Mouse (Mus musculus) midbrain, embryonic 15.5 days (tissue): ENCODE measurements around the gene Col15a1. TPM values are rescaled to one million over a fixed set of nuclear protein-coding genes. Genes with fewer than 3 reads are reported as not detected.

Experiments used
- ATAC-seq: fragments of 200-750 bp; cut with Nextera tagmentation; replicated peaks from 2 replicates; pipeline ENCODE4 v1.8.0; 2017; ENCODE audit warnings: moderate TSS enrichment
- H3K27ac ChIP-seq: fragments of 300-500 bp; sonication (generic); 2 replicates; pipeline ENCODE4 v1.5.1; 2015; ENCODE audit warnings: mild to moderate bottlenecking, inconsistent platforms
- H3K27me3 ChIP-seq: fragments of 300-500 bp; sonication (generic); replicated peaks from 2 replicates; pipeline ENCODE4 v1.6.1; 2015; ENCODE audit warnings: inconsistent platforms
- H3K36me3 ChIP-seq: fragments of 300-500 bp; sonication (generic); replicated peaks from 2 replicates; pipeline ENCODE4 v1.6.1; 2015; ENCODE audit warnings: inconsistent platforms
- H3K4me1 ChIP-seq: fragments of 300-500 bp; sonication (generic); 2 replicates; pipeline ENCODE4 v1.6.1; 2015; ENCODE audit warnings: inconsistent platforms
- H3K4me2 ChIP-seq: fragments of 300-500 bp; sonication (generic); 2 replicates; pipeline ENCODE4 v1.6.1; 2015; ENCODE audit warnings: inconsistent platforms, mild to moderate bottlenecking, moderate library complexity
- H3K4me3 ChIP-seq: fragments of 300-500 bp; sonication (generic); 2 replicates; pipeline ENCODE4 v1.5.1; 2015; ENCODE audit warnings: mild to moderate bottlenecking, inconsistent platforms
- H3K9ac ChIP-seq: fragments of 300-500 bp; sonication (generic); 2 replicates; pipeline ENCODE4 v1.6.1; 2015; ENCODE audit warnings: mild to moderate bottlenecking, inconsistent platforms
- H3K9me3 ChIP-seq: fragments of 300-500 bp; sonication (generic); 2 replicates; pipeline ENCODE4 v1.6.1; 2016; ENCODE audit warnings: inconsistent platforms
- WGBS: fragments of 180-500 bp; shearing (Covaris S2); methylation state at CpG from one replicate; pipeline ENCODE4 v1.1.7; 2015; ENCODE audit warnings: mixed read lengths; 5-methylcytosine and 5-hydroxymethylcytosine counted together
- polyA plus RNA-seq: library from polyadenylated mRNA; unstranded; fragments of >200 nt; fragmentation: Nextera tagmentation; extraction: Ambion mirVana; gene quantifications from 2 replicates; pipeline ENCODE4 v1.2.1, GENCODE M21; 2015

Col15a1 gene
- polyA plus RNA-seq, 1 experiment from 2014 or later: 4.5 TPM

DNA sequence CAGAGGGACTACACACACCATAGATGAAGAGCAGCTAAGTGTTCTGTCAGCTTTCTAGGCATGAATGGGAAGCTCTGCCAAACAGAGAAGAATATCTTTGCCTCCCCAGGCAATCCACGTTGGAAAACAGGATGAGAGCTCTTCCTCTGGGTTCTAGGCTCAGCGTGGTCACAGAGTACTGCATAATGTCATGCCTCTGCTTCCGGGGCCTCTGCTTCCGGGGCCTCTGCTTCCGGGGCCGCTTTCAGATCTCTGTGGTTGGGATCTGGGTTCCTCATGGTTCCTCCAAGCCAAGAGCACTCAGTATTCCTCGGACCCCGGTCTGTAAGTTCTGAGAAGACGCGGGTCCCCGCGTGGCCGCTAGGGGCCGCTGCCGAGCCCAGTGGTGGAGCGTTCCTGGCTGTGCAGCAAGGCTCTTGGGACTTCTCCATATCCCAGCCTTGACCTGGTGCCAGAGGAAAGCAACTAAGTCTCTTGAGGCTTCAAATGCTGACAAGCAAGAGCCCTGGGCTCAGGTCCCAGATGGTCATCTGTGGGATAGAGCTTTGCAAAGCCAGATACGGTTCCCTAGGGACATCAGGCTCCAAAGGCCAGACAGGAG lies 26.8 kb downstream of the Col15a1 start:
- H3K4me1 ChIP-seq: peaks cover 12% of the 10 kb centered on the region
- ATAC-seq: peak; percentile 50
- H3K9me3 ChIP-seq: no peaks in the 10 kb centered on the region
- H3K4me2 ChIP-seq: no peak overlapping the region
- 27% methylated on average over 17 of the region's 17 CpGs for WGBS
- no peak overlapping the region for H3K9ac ChIP-seq
- no peaks in the 10 kb centered on the region for H3K36me3 ChIP-seq
- H3K27me3 ChIP-seq: no peaks in the 10 kb centered on the region
- H3K27ac ChIP-seq: no peak overlapping the region
- H3K4me3 ChIP-seq: no peak overlapping the region

DNA sequence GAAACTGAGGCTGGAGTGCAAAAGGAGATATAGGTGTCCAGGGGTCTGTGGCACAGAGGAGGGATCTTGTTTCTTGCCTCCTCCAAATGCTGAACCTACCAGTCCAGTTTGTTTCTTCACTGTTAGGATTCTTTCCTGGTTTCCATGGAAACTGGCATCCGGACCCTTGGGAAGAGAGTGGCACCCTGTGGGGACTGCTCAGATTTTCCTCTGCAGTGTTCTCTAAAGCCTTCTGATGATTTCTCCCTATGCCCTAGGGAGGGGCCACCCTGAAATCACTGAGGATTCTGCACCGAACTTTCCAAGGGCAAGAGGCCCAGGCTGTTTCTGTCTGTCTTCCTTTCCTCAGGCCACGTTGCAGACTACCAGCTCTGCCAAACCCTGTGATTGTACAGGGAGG lies 27.4 kb downstream of the Col15a1 start:
- no peak overlapping the region for H3K4me3 ChIP-seq
- no peaks in the 10 kb centered on the region for H3K27me3 ChIP-seq
- WGBS: 6% methylated on average over 3 of the region's 3 CpGs
- H3K36me3 ChIP-seq: no peaks in the 10 kb centered on the region
- H3K9me3 ChIP-seq: no peaks in the 10 kb centered on the region
- no peak overlapping the region for H3K4me2 ChIP-seq
- H3K4me1 ChIP-seq: peaks cover 12% of the 10 kb centered on the region
- no peak overlapping the region for H3K27ac ChIP-seq
- no peak overlapping the region for H3K9ac ChIP-seq
- ATAC-seq: peak; percentile 74

DNA sequence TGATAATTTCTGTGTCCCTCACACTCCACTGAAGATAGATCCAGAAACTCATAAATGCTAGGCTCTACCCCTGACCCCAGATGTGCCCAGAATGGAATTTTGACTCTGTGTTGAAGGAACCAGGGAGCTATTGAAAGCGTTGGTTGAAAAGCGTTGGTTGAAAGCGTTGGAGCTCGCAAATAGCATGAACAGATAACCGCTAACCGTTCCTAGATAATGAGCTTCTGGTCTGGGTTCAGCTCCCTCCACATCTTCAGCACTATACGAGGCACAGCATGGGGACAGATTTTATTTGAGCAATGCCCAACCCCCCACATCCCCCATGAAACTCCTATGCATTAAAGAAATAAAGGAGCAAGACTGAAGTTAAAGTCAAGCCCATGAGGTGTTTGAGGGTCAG lies 28.1 kb downstream of the Col15a1 start:
- no peak overlapping the region for H3K27ac ChIP-seq
- peaks cover 12% of the 10 kb centered on the region for H3K4me1 ChIP-seq
- H3K9me3 ChIP-seq: no peaks in the 10 kb centered on the region
- 78% methylated on average over 7 of the region's 7 CpGs for WGBS
- H3K9ac ChIP-seq: no peak overlapping the region
- no peaks in the 10 kb centered on the region for H3K27me3 ChIP-seq
- no peak overlapping the region for H3K4me2 ChIP-seq
- no peak for ATAC-seq
- no peak overlapping the region for H3K4me3 ChIP-seq
- no peaks in the 10 kb centered on the region for H3K36me3 ChIP-seq

DNA sequence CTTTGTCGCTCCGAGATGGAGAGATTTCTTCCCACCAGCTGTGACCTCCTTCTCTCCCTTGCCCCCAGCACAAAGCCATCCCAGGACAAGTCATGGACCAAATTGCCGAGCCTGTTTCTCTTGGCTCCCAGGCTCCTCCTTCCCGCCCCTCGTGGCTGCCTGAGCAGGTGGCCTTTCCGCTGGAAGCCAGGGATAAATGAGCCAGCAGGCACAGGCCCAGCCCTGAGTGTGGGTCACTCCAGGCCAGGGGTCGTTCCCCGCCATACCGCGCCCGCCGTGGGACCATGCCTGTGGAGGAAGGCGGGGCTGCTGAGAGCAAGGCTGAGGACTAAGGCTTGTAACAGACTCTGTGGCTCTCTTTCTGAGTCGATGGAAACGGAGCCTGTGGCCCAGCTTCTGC lies 29.3 kb downstream of the Col15a1 start:
- Histone ChIP-seq H3K9ac (no peak overlapping the region), H3K27ac (no peak overlapping the region), H3K9me3 (no peaks in the 10 kb centered on the region), H3K4me2 (no peak overlapping the region), H3K27me3 (no peaks in the 10 kb centered on the region), H3K4me3 (no peak overlapping the region), H3K36me3 (no peaks in the 10 kb centered on the region), H3K4me1 (peaks cover 12% of the 10 kb centered on the region)
- ATAC-seq: no peak
- WGBS: 41% methylated on average over 15 of the region's 15 CpGs

DNA sequence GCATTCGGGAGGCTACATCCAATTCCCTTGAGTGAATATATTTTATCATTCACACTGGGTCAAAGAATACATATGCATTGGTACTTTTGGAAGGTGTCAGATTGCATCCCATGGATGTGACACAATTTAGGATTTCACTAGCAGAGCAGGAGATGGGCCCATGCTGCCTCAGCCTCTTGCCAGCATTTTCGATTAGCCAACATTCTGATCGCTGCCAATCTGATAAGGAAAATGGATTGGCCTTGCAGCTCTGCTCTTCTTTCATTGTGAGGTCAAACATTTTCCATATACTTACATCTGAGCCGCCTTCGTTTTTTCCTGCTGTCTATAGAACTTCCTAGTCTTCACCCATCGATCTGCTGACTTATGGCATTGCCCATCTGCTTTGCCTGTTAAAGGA lies 31.2 kb downstream of the Col15a1 start:
- Histone ChIP-seq H3K4me2 (no peak overlapping the region), H3K9me3 (no peaks in the 10 kb centered on the region), H3K4me1 (peaks cover 12% of the 10 kb centered on the region), H3K27me3 (no peaks in the 10 kb centered on the region), H3K9ac (no peak overlapping the region), H3K27ac (no peak overlapping the region), H3K4me3 (no peak overlapping the region), H3K36me3 (no peaks in the 10 kb centered on the region)
- ATAC-seq: no peak
- 83% methylated on average over 6 of the region's 6 CpGs for WGBS

DNA sequence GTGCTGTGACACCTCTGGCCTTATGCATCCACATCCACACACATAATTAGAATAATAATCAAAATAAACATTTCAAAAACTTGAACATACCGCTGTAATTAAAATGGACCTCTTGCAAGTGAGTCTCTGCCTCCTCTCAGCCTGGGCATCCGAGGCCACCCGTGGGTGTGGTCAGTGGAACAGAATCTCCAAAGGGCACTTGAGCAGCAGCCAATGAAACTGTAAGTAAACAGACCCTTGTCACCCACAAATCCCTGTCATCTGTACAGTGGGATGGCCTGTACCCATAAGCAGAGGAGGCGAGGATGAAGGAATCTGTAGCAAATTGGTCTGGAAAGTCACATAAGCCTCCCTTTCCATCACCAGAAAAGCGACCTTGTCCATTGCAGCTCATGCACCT lies 32.9 kb downstream of the Col15a1 start:
- no peaks in the 10 kb centered on the region for H3K27me3 ChIP-seq
- no peak overlapping the region for H3K4me3 ChIP-seq
- H3K4me2 ChIP-seq: no peak overlapping the region
- no peaks in the 10 kb centered on the region for H3K36me3 ChIP-seq
- H3K9me3 ChIP-seq: no peaks in the 10 kb centered on the region
- H3K4me1 ChIP-seq: no peaks in the 10 kb centered on the region
- ATAC-seq: no peak
- H3K9ac ChIP-seq: no peak overlapping the region
- WGBS: 86% methylated on average over 5 of the region's 5 CpGs
- no peak overlapping the region for H3K27ac ChIP-seq

DNA sequence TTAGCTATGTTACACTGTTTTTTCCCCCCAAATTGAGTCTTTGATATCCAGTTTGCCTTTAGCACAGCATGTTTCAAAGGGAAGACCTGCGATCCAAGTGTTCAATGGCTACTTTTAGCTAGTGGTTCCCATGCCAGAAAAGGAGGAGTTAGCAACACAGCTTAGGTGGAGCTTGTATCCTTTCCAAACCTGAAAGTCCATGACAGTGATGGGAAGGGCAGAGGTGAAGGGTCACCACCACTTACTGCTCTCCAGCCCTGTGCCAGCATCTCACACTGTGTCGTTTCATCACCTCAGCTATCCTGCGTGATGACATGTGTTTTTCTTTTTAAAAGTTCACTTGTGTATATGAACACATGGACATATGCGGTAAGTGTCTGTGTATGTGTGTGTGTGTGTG lies 34.2 kb downstream of the Col15a1 start:
- Histone ChIP-seq H3K27me3 (no peaks in the 10 kb centered on the region), H3K9me3 (no peaks in the 10 kb centered on the region), H3K4me3 (no peak overlapping the region), H3K4me1 (no peaks in the 10 kb centered on the region), H3K27ac (no peak overlapping the region), H3K4me2 (no peak overlapping the region), H3K36me3 (no peaks in the 10 kb centered on the region), H3K9ac (no peak overlapping the region)
- WGBS: 87% methylated on average over 4 of the region's 4 CpGs
- no peak for ATAC-seq

DNA sequence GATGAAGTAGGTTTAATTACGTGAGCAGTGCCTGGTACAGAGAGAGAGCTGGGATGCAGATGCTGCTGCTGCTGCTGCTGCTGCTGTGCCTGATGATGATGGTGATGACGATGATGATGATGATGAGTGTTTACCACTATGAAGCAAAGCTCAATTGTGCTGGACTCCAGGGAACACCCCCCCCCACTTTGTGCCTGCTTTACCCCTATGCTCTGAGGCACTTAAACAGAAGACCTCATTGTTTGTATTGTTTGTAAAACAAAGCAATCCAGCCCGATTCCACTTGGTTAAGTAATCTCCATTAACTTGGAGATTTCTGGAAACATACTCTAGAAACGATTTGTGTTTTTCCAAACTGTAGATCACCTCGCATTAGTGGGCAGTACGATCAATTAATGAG lies 36.7 kb downstream of the Col15a1 start:
- H3K27me3 ChIP-seq: no peaks in the 10 kb centered on the region
- WGBS: 57% methylated on average over 6 of the region's 6 CpGs

DNA sequence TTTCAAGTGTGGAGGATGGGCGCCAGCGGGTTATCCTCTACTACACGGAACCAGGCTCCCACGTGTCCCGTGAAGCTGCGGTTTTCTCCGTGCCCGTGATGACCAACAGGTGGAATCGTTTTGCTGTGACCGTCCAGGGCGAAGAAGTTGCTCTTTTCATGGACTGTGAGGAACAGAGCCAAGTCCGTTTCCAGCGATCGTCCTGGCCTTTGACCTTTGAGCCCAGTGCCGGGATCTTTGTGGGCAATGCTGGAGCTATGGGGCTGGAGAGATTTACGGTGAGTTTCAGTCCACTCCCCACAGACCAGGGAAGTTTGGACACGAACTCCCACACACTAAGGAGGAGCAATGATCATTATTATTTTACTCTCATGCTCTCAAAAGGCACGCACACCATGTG lies 37.7 kb downstream of the Col15a1 start:
- no peaks in the 10 kb centered on the region for H3K4me1 ChIP-seq
- no peak for ATAC-seq
- H3K4me3 ChIP-seq: no peak overlapping the region
- H3K27ac ChIP-seq: no peak overlapping the region
- no peak overlapping the region for H3K9ac ChIP-seq
- no peaks in the 10 kb centered on the region for H3K9me3 ChIP-seq
- H3K27me3 ChIP-seq: no peaks in the 10 kb centered on the region
- WGBS: 91% methylated on average over 18 of the region's 18 CpGs
- H3K36me3 ChIP-seq: no peaks in the 10 kb centered on the region
- H3K4me2 ChIP-seq: no peak overlapping the region

More for the DNA sequence above, 36.7 kb downstream of the Col15a1 start:
- no peak overlapping the region for H3K4me2 ChIP-seq
- H3K4me1 ChIP-seq: no peaks in the 10 kb centered on the region
- H3K4me3 ChIP-seq: no peak overlapping the region
- no peak for ATAC-seq
- no peak overlapping the region for H3K27ac ChIP-seq
- no peaks in the 10 kb centered on the region for H3K9me3 ChIP-seq
- no peak overlapping the region for H3K9ac ChIP-seq
- no peaks in the 10 kb centered on the region for H3K36me3 ChIP-seq

DNA sequence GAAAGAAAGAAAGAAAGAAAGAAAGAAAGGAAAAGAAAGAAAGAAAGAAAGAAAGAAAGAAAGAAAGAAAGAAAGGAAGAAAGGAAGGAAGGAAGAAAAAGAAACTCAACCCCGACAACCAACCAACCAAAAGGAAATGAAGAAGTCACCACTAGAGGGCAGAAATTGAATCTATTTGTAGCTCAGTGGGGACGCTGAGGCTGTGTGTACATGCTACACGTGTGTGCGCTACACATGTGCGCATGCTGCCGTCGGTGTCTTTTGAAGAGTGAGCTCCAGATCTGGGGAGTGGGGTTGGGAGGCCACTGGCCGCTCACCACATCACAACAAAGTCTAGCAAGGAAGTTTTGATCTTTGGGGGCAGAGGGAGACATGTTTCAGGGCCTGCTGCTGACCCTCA lies 38.9 kb downstream of the Col15a1 start:
- ATAC-seq: no peak
- H3K27ac ChIP-seq: no peak overlapping the region

DNA sequence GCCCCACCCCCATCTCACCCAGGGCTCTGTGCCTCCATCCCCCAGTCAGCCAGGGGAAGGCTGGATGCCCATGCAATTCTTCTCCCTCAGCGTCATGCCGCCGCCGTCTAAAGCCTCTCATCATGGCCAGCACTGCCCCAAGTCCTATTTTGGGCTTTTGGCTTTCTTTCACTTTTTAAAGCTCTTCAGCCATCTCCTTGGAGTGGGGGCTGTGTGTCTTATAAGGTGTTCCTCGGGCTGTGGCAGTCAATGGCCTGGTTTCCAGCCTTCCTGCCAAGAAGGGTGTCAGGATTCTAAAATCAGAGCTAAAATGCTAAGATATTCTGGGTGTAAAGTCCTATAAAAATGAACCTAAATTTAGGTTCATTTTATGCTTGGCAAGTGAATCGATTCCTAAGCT lies 39.6 kb downstream of the Col15a1 start:
- no peaks in the 10 kb centered on the region for H3K27me3 ChIP-seq
- no peak for ATAC-seq
- H3K27ac ChIP-seq: no peak overlapping the region
- no peaks in the 10 kb centered on the region for H3K9me3 ChIP-seq
- 72% methylated on average over 6 of the region's 6 CpGs for WGBS
- no peak overlapping the region for H3K4me2 ChIP-seq
- H3K36me3 ChIP-seq: no peaks in the 10 kb centered on the region
- no peak overlapping the region for H3K4me3 ChIP-seq
- H3K9ac ChIP-seq: no peak overlapping the region
- no peaks in the 10 kb centered on the region for H3K4me1 ChIP-seq

More for the DNA sequence above, 38.9 kb downstream of the Col15a1 start:
- Histone ChIP-seq H3K4me2 (no peak overlapping the region), H3K27me3 (no peaks in the 10 kb centered on the region), H3K4me3 (no peak overlapping the region), H3K9ac (no peak overlapping the region), H3K9me3 (no peaks in the 10 kb centered on the region), H3K4me1 (no peaks in the 10 kb centered on the region), H3K36me3 (no peaks in the 10 kb centered on the region)
- WGBS: 66% methylated on average over 8 of the region's 8 CpGs

DNA sequence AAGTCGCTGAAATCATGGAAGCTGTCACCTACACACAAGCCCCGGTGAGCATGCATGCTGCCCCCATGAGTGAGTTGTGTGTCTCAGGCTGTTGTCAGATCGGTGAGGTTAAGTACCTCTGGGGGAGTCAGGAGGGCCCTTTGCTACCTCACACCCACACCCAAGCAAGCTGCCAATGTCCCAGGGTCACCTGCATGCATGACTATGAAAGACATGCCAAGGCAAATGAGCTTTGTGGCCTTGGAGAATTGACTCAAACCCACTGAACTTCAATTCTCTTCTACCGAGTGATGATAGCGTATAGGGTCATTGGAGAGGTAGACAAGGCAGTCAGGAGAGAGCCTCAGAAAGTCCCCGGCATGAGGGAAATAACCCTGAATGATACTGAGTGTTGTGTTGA lies 41.2 kb downstream of the Col15a1 start:
- Histone ChIP-seq H3K4me2 (no peak overlapping the region), H3K27me3 (no peaks in the 10 kb centered on the region), H3K4me1 (no peaks in the 10 kb centered on the region), H3K36me3 (no peaks in the 10 kb centered on the region), H3K9ac (no peak overlapping the region), H3K4me3 (no peak overlapping the region), H3K27ac (no peak overlapping the region), H3K9me3 (no peaks in the 10 kb centered on the region)
- WGBS: 90% methylated on average over 6 of the region's 6 CpGs
- no peak for ATAC-seq

DNA sequence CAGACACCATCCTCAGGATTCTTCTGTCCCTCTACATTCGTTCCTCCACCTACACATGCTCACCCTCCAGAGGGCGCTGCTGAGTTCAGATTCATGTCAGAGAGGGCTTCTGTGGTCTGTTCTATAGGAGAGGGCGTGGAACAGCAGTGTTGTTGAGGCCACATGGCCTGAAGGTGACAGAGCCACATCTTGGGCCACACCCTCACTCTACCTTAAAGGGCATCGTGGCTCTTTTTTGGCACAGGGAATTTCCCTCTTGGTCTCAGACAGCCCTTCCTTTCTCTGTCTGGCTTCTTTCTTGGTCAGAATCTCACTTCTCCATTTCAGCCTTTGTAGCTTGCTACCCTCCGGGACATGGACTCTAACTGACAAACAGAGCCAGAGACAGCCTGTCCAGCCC lies 43.1 kb downstream of the Col15a1 start:
- Histone ChIP-seq H3K4me3 (no peak overlapping the region), H3K36me3 (no peaks in the 10 kb centered on the region), H3K9ac (no peak overlapping the region), H3K27me3 (no peaks in the 10 kb centered on the region), H3K27ac (no peak overlapping the region), H3K4me1 (no peaks in the 10 kb centered on the region), H3K4me2 (no peak overlapping the region), H3K9me3 (no peaks in the 10 kb centered on the region)
- WGBS: 48% methylated on average over 5 of the region's 5 CpGs
- ATAC-seq: no peak
